Comparison of ENCODE assay signal across 19 mouse cellular contexts in genomic region chr2:17717200-17717599, GRCm38 (mm10). TPM values are rescaled to one million over a fixed set of nuclear protein-coding genes. Genes with fewer than 3 reads are reported as not detected.
DNase-seq lines count a peak whose midpoint lies in the region; ATAC-seq and TF ChIP-seq lines count a peak whose summit lies in the region.
"Had no signal": no experiment of that assay in that cellular context is flagged by ENCODE, and none has a peak within 500 bp of the region (broad histone marks: within the 10 kb centered on the region; RNA-seq: fewer than 3 reads in every experiment).

No protein-coding gene starts in this region.

- H3K4me3 ChIP-seq in heart, adult 2 months: no peak overlapping the region
- H3K4me3 ChIP-seq in lung, embryonic 14.5 days (ENCODE audit: low read depth, low read length): no peak overlapping the region
- H3K4me3 ChIP-seq in intestine, embryonic 16.5 days (ENCODE audit: low read length): no peak overlapping the region
- H3K4me3 ChIP-seq: embryonic facial prominence, embryonic 13.5 days; forebrain, embryonic 12.5 days; hindbrain, embryonic 13.5 days had no signal

- WGBS in heart, adult 2 months: 76% methylated on average over 2 of the region's 2 CpGs
- 53% methylated on average over 2 of the region's 2 CpGs for WGBS in lung, embryonic 14.5 days
- 39% methylated on average over 2 of the region's 2 CpGs for WGBS in intestine, embryonic 16.5 days

- H3K4me1 ChIP-seq in heart, adult 2 months (ENCODE audit: control insufficient read depth, insufficient read depth, low read length): no peaks in the 10 kb centered on the region
- H3K4me1 ChIP-seq in lung, embryonic 14.5 days (ENCODE audit: insufficient read depth): no peaks in the 10 kb centered on the region; the same call in 1 of the 2 replicates
- H3K4me1 ChIP-seq in intestine, embryonic 16.5 days (ENCODE audit: control insufficient read depth, insufficient read depth, low read length): no peaks in the 10 kb centered on the region
- H3K4me1 ChIP-seq: embryonic facial prominence, embryonic 13.5 days had no signal

- no peak for TF ChIP-seq POLR2A in heart, adult 2 months (IDR thresholded peaks at IDR 0.05; ENCODE audit: insufficient read depth, low read depth, low read length)

- no peak overlapping the region for H3K9ac ChIP-seq in heart, adult 2 months (ENCODE audit: low read depth, low read length)
- no peak overlapping the region for H3K9ac ChIP-seq in lung, embryonic 14.5 days
- no peak overlapping the region for H3K9ac ChIP-seq in intestine, embryonic 16.5 days (ENCODE audit: low read depth, low read length)
- H3K9ac ChIP-seq: embryonic facial prominence, embryonic 13.5 days; forebrain, embryonic 12.5 days; forebrain, postnatal 0 days; hindbrain, embryonic 13.5 days had no signal

- no peak overlapping the region for H3K4me2 ChIP-seq in lung, embryonic 14.5 days
- no peak overlapping the region for H3K4me2 ChIP-seq in intestine, embryonic 16.5 days (ENCODE audit: low read depth, low read length)
- H3K4me2 ChIP-seq: embryonic facial prominence, embryonic 13.5 days; forebrain, embryonic 12.5 days; hindbrain, embryonic 13.5 days had no signal

- intact Hi-C loops in heart, adult 2 months (cut with DNase I): no loop called here

- H3K79me2 ChIP-seq in heart, adult 2 months (replicated peaks; ENCODE audit: control insufficient read depth, insufficient read depth, low read length): no peaks in the 10 kb centered on the region

- peaks cover 3% of the 10 kb centered on the region; the same call in 1 of the 2 replicates for H3K9me3 ChIP-seq in lung, embryonic 14.5 days (ENCODE audit: low read depth, low read length)
- no peaks in the 10 kb centered on the region for H3K9me3 ChIP-seq in intestine, embryonic 16.5 days (ENCODE audit: control insufficient read depth, low read length)
- H3K9me3 ChIP-seq: embryonic facial prominence, embryonic 13.5 days; hindbrain, embryonic 13.5 days had no signal

- TF ChIP-seq CTCF in heart, adult 2 months (IDR thresholded peaks at IDR 0.05): no peak
- TF ChIP-seq CTCF in lung, embryonic 14.5 days (IDR thresholded peaks at IDR 0.05; ENCODE audit: low read depth): no peak

- peak; percentile 15; the same call in 1 of the 2 replicates for ATAC-seq in lung, embryonic 14.5 days (ENCODE audit: insufficient read depth)
- ATAC-seq in intestine, embryonic 16.5 days: peak; percentile 55; the same call in 1 of the 2 replicates
- ATAC-seq: forebrain, postnatal 0 days; hindbrain, postnatal 0 days; Patski had no signal

- no peak for TF ChIP-seq EP300 in heart, adult 2 months (IDR thresholded peaks at IDR 0.05; ENCODE audit: insufficient read depth, low read depth, low read length)

- H3K27me3 ChIP-seq in heart, adult 2 months (ENCODE audit: control insufficient read depth, insufficient read depth, low read length): no peaks in the 10 kb centered on the region
- H3K27me3 ChIP-seq in lung, embryonic 14.5 days (ENCODE audit: insufficient read depth, low read length): no peaks in the 10 kb centered on the region
- no peaks in the 10 kb centered on the region for H3K27me3 ChIP-seq in intestine, embryonic 16.5 days (replicated peaks; ENCODE audit: control insufficient read depth, insufficient read depth, low read length)
- H3K27me3 ChIP-seq: embryonic facial prominence, embryonic 13.5 days; forebrain, embryonic 12.5 days; hindbrain, embryonic 13.5 days; Patski had no signal

- H3K27ac ChIP-seq in heart, adult 2 months: no peak overlapping the region
- H3K27ac ChIP-seq in lung, embryonic 14.5 days (ENCODE audit: low read depth): no peak overlapping the region
- no peak overlapping the region for H3K27ac ChIP-seq in intestine, embryonic 16.5 days (ENCODE audit: low read length)
- H3K27ac ChIP-seq: embryonic facial prominence, embryonic 13.5 days; forebrain, embryonic 12.5 days; hindbrain, embryonic 13.5 days; hindbrain, postnatal 0 days had no signal

- no peaks in the 10 kb centered on the region for H3K36me3 ChIP-seq in heart, adult 2 months (ENCODE audit: control insufficient read depth, insufficient read depth, low read length)
- 0 out of 2 replicates have a peak, but pooled peaks cover 6% of the 10 kb centered on the region for H3K36me3 ChIP-seq in lung, embryonic 14.5 days (ENCODE audit: insufficient read depth)
- no peaks in the 10 kb centered on the region for H3K36me3 ChIP-seq in intestine, embryonic 16.5 days (ENCODE audit: control insufficient read depth, insufficient read depth, low read length)
- H3K36me3 ChIP-seq: embryonic facial prominence, embryonic 13.5 days; forebrain, embryonic 12.5 days had no signal

- DNase-seq in heart, adult 11 months: peak; percentile 50
- DNase-seq in heart, adult 2 months: no peak
- DNase-seq in lung, embryonic 14.5 days: peak; percentile 13
- no peak for DNase-seq in lung, postnatal 4 days
- peak; percentile 88 for DNase-seq in Muller cell, postnatal 12 days (ENCODE audit: inconsistent ontology term)
- DNase-seq in cerebellum, postnatal 4 days (ENCODE audit: low spot score in 2 of 2): no peak
- DNase-seq: adrenal gland, adult 8-10 months; adrenal gland, postnatal 36 days; cerebellum, adult 2 months; cerebellum, postnatal 10 days; forebrain, postnatal 0 days; gastrocnemius, postnatal 14 days; heart, postnatal 10 days had no signal

RNA-seq across cellular contexts. Expression of gene Nebl, which starts 14.1 kb away (rescaled TPM):
- total RNA-seq in heart, adult 2 months (2021): 100 to 1,000 TPM; 304 to 335 TPM
- 152 and 258 TPM in 2 replicates for polyA plus RNA-seq in heart, adult 2 months (2012; rRNA removed)
- 42.5 and 46.5 TPM in 2 replicates for polyA plus RNA-seq in lung, embryonic 14.5 days (2014; fragmentation: Nextera tagmentation; extraction: Ambion mirVana)
- 0.48 and 0.64 TPM in 2 replicates for polyA plus RNA-seq in intestine, embryonic 16.5 days (2015; fragmentation: Nextera tagmentation; extraction: Ambion mirVana)

Comparison
In these comparisons a context has a peak if more than half of its experiments do, and no peak if none do; other contexts are left out.
1. DNase-seq: peak in heart, adult 11 months (single experiment), lung, embryonic 14.5 days (single experiment) and Muller cell, postnatal 12 days (single experiment); none in heart, adult 2 months (0 of 2), lung, postnatal 4 days (0 of 2) and cerebellum, postnatal 4 days (0 of 2).
2. RNA of gene Nebl, which starts 14.1 kb away (polyA plus RNA-seq): 152 to 258 TPM in heart, adult 2 months and 42.5 to 46.5 TPM in lung, embryonic 14.5 days; 0.48 to 0.64 TPM in intestine, embryonic 16.5 days; every median in the first group is over 10 times any median in the second.